Mouse (Mus musculus) limb, embryonic 14.5 days (tissue): Measurements from ENCODE around the gene Slmap. TPM values are rescaled to one million over a fixed set of nuclear protein-coding genes. Genes with fewer than 3 reads are reported as not detected.

Source experiments
- ATAC-seq: fragments of 200-750 bp; cut with Nextera tagmentation; 2 replicates; pipeline ENCODE4 v1.8.0; 2017; ENCODE audit warnings: low read depth, moderate number of reproducible peaks, moderate TSS enrichment; ENCODE audit not compliant: low FRiP score
- DNase-seq: peaks from one replicate; pipeline ENCODE4 v3.0.0-alpha.2; 2015; ENCODE audit warnings: low spot score
- H3K27ac ChIP-seq: fragments of 300-500 bp; sonication (generic); replicated peaks from 2 replicates; pipeline ENCODE4 v1.5.1; 2014; ENCODE audit warnings: low read depth, mild to moderate bottlenecking, low read length, moderate library complexity, mixed read lengths
- H3K27me3 ChIP-seq: fragments of 300-500 bp; sonication (generic); 2 replicates; pipeline ENCODE4 v1.6.1; 2014; ENCODE audit warnings: low read length, mixed read lengths; ENCODE audit not compliant: control insufficient read depth, insufficient read depth
- H3K36me3 ChIP-seq: fragments of 300-500 bp; sonication (generic); 2 replicates; pipeline ENCODE4 v1.6.1; 2014; ENCODE audit warnings: mild to moderate bottlenecking, low read length, moderate library complexity, mixed read lengths; ENCODE audit not compliant: control insufficient read depth, insufficient read depth
- H3K4me1 ChIP-seq: fragments of 300-500 bp; sonication (generic); 2 replicates; pipeline ENCODE4 v1.6.1; 2014; ENCODE audit warnings: antibody characterized with exemption, low read length, mixed read lengths; ENCODE audit not compliant: control insufficient read depth, insufficient read depth
- H3K4me2 ChIP-seq: fragments of 300-500 bp; sonication (generic); replicated peaks from 2 replicates; pipeline ENCODE4 v1.6.1; 2014; ENCODE audit warnings: low read depth, mild to moderate bottlenecking, low read length, moderate library complexity; ENCODE audit not compliant: severe bottlenecking
- H3K4me3 ChIP-seq: fragments of 300-500 bp; sonication (generic); replicated peaks from 2 replicates; pipeline ENCODE4 v1.5.1; 2014; ENCODE audit warnings: low read length
- H3K9ac ChIP-seq: fragments of 300-500 bp; sonication (generic); 2 replicates; pipeline ENCODE4 v1.6.1; 2014; ENCODE audit warnings: mild to moderate bottlenecking, low read depth, low read length, moderate library complexity; ENCODE audit not compliant: severe bottlenecking
- H3K9me3 ChIP-seq: fragments of 300-500 bp; sonication (generic); 2 replicates; pipeline ENCODE4 v1.6.1; 2016; ENCODE audit warnings: low read length; ENCODE audit not compliant: control insufficient read depth
- POLR2A ChIP-seq: fragments of 200-500 bp; IDR thresholded peaks from 2 replicates; pipeline ENCODE4 v1.8.0; 2012; ENCODE audit warnings: inconsistent platforms, mild to moderate bottlenecking, moderate library complexity, borderline replicate concordance; ENCODE audit not compliant: insufficient read depth, insufficient read length; ENCODE audit errors: extremely low read depth
- WGBS: fragments of 180-500 bp; shearing (Covaris S2); extraction: QIAGEN DNeasy Blood & Tissue Kit; methylation state at CpG from one replicate; pipeline ENCODE4 v1.1.7; 2014; 5-methylcytosine and 5-hydroxymethylcytosine counted together
- polyA plus RNA-seq, 2 experiments: library from polyadenylated mRNA; depleted of rRNA in 1 of 2; stranded (reverse) in 1 of 2; unstranded in 1 of 2; fragments of >200 nt; fragmentation: Nextera tagmentation in 1 of 2; extraction: Ambion mirVana in 1 of 2; gene quantifications; 2 replicates each; pipeline versions ENCODE4 v1.2.1 to v1.2.3; 2012 to 2014

Slmap gene
- polyA plus RNA-seq, 2 experiments = 25.4 to 27.0 TPM

DNA sequence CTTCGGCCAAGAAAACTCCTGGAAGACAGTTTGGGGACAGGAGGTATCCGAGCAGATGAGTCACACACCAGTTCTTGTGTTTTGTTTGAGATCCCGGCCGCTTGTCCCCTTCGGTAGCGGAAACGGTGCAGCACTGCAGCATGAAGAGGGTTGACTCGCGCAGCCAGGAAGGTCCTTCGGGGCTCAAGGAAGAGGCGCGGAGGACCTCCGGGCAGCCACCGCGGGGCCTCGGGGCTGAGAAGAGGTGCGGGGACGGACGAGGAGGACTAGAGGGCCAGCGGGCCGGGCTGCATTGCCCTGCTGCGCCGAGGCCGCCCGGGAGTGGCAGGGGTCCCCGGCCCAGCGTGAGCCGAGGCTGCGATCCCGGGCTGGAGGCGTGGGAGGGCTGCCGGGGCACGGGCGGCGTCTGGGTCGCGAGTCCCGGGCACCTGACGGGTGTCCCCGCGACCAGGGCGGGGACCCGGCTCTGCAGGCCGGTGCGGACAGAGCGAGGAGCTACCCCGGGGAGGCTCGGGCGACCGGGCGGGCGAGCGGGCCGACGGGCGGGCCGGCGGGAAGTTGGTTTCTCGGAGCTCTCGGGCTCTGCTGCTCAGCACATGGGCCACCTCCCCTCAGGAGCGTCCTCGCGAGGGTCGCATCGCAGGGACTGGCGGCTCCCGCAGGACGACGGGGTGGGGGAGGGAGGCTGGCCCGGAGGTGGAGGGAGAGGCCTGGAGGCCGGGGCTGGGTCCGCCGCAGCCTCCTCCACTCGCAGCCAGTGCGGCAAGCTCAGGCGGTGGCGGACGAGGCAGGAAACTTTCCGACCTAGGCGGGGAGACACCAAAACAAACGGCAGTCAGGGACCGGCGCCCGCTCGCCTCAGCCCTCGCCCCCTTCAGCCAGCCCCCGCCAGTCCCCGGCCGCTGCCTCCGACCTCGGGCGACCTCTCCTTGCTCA is 642 bp downstream of the Slmap start:
- H3K36me3 ChIP-seq = no peaks in the 10 kb centered on the region
- ATAC-seq (peak; percentile 82), DNase-seq (peak; percentile 37)
- H3K27me3 ChIP-seq = no peaks in the 10 kb centered on the region
- under 1% methylated on average over 66 of the region's 92 CpGs for WGBS
- H3K4me1 ChIP-seq = peaks cover 22% of the 10 kb centered on the region
- TF ChIP-seq POLR2A = no peak
- H3K9me3 ChIP-seq = no peaks in the 10 kb centered on the region
- peak overlapping the region; percentile 95 for H3K4me3 ChIP-seq
- H3K9ac ChIP-seq = peak overlapping the region; percentile 90
- H3K27ac ChIP-seq = peak overlapping the region; percentile 78
- peak overlapping the region; percentile 81 for H3K4me2 ChIP-seq

DNA sequence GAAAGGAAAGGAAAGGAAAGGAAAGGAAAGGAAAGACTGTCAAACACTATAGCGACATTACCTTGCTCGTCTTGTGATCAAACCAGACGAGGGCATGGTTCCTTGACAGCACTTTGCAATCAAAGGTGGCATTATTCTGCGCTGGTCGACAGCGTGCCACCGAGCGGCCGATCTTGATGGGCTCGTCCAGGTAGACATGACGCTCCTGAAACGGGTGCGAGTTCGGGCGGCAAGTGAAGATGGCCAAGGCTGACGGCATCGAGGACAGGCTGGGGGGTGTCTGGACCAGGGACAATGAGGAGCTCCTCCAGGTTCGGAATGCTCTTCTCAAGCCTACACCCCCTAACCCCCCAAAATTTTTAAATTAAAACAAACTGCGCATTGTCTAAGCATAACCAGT is 1.5 kb downstream of the Slmap start:
- ATAC-seq = no peak
- DNase-seq = no peak
- TF ChIP-seq POLR2A = no peak
- no peaks in the 10 kb centered on the region for H3K9me3 ChIP-seq
- H3K4me2 ChIP-seq = peak overlapping the region; percentile 81
- peak overlapping the region; percentile 95 for H3K4me3 ChIP-seq
- 23% methylated on average over 19 of the region's 19 CpGs for WGBS
- H3K36me3 ChIP-seq = no peaks in the 10 kb centered on the region
- peaks cover 29% of the 10 kb centered on the region for H3K4me1 ChIP-seq
- H3K9ac ChIP-seq = peak overlapping the region; percentile 90
- H3K27me3 ChIP-seq = no peaks in the 10 kb centered on the region
- no peak overlapping the region for H3K27ac ChIP-seq

DNA sequence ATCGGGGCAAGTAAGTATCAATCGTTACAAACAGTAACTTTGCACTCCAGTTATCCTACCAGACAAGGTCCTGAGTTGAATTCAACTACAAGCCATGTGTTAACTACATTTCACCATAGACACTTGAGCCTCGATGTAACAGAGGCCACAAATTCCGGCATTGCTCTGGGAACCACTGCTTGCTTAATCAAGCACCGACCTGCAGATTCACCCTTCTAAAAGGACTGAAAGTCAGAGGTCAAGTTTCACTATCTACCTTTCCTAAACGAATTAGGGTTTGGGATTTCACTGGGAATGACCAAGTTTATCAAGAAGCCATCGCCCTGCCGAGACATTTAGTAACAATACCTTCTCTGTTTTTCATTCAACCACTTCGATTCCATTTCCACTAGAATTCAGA is 2.0 kb downstream of the Slmap start:
- TF ChIP-seq POLR2A = no peak
- peak overlapping the region; percentile 81 for H3K4me2 ChIP-seq
- H3K36me3 ChIP-seq = no peaks in the 10 kb centered on the region
- ATAC-seq = no peak
- H3K4me3 ChIP-seq = peak overlapping the region; percentile 95
- H3K9me3 ChIP-seq = no peaks in the 10 kb centered on the region
- 60% methylated on average over 9 of the region's 9 CpGs for WGBS
- no peaks in the 10 kb centered on the region for H3K27me3 ChIP-seq
- DNase-seq = no peak
- H3K9ac ChIP-seq = peak overlapping the region; percentile 90; the same call in 1 of the 2 replicates
- no peak overlapping the region for H3K27ac ChIP-seq
- H3K4me1 ChIP-seq = peaks cover 29% of the 10 kb centered on the region

DNA sequence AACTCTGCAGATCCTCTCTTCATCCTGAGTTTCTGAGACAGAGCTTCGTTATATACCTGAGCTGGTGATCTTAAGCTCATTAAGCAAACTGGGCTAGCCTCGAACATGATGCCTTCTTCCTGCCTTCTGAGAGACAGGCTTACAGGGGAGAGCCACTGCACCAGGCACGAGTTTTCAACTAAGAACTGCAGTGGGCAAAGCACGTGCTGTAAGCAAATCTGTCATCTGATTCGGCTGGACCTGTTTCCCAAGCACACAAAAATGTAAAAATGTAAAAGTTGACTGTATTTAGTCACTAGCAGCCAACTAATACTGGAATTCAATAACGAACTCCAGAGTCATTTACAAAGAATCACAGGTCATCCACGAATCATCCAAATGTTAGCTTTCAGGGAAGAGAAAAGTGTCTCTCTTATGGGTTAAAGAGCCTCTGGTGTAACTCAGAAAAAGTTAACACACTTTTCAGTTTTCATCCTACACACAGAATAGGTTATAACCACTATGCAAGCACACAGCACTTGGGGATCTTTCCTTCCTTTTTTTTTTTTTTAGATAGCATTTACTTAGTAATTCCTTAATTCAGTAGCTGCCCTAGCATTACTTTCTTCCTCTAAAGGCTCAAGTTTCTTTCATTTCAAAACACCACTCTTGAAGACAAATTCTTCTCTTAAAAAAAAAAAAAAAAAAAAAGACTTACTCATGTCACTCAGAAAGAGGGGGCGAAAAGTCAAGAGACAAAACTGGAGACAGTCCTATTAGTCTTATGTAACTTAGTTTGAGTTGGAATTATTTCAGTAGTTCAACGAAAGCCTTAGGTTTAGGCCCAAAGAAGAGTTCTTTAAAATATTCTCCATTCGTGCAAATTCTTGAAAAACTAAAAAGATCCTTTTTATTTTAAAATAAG is 3.1 kb downstream of the Slmap start:
- Histone ChIP-seq H3K9ac (no peak overlapping the region), H3K4me3 (no peak overlapping the region), H3K27ac (no peak overlapping the region), H3K4me2 (peak overlapping the region; percentile 8; the same call in 1 of the 2 replicates), H3K9me3 (no peaks in the 10 kb centered on the region), H3K36me3 (no peaks in the 10 kb centered on the region), H3K27me3 (no peaks in the 10 kb centered on the region), H3K4me1 (peaks cover 29% of the 10 kb centered on the region)
- ATAC-seq (no peak), DNase-seq (no peak)
- no peak for TF ChIP-seq POLR2A
- 68% methylated on average over 10 of the region's 10 CpGs for WGBS

DNA sequence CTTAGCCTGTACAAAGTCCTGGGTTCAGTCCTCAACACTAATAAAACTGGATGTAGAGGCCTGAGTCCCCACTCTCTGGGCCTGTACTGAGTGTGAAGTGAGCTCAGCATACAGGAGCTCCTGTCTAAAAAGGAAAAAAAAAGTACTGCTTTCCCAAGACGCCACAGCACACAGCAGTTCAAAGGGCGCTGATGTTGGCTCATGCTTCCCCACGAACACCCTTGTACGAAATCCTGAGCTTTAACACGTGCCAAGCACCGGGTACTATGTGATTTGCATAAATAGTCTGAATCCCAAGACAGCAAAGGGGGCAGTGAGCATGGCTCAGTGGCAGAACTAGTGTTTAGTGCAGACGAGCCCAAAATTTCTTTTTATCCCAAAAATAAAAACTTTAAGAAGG is 4.4 kb downstream of the Slmap start:
- H3K36me3 ChIP-seq = no peaks in the 10 kb centered on the region
- H3K27ac ChIP-seq = no peak overlapping the region
- H3K4me3 ChIP-seq = no peak overlapping the region
- no peaks in the 10 kb centered on the region for H3K27me3 ChIP-seq
- peaks cover 29% of the 10 kb centered on the region for H3K4me1 ChIP-seq
- no peak for ATAC-seq
- WGBS = 74% methylated on average over 7 of the region's 7 CpGs
- no peak overlapping the region for H3K9ac ChIP-seq
- no peaks in the 10 kb centered on the region for H3K9me3 ChIP-seq
- TF ChIP-seq POLR2A = no peak
- H3K4me2 ChIP-seq = 0 out of 2 replicates have a peak overlapping the region, but pooled peaks have one; percentile 6
- no peak for DNase-seq
